Mouse (Mus musculus): Measurements from ENCODE around the gene Art2b. TPM values are rescaled to one million over a fixed set of nuclear protein-coding genes. Genes with fewer than 3 reads are reported as not detected.

Gene Art2b
- total RNA-seq, 1 experiment = not detected

Other genes starting within 250 kb of the Art2b start
- gene Arap1, start 237.5 kb downstream of the Art2b start, total RNA-seq (2012; rRNA removed) = 32.1 and 32.2 TPM in 2 replicates
- gene Gm45837, start 174.7 kb downstream of the Art2b start, total RNA-seq (2012; rRNA removed) = not detected in 2 replicates
- 6.2 and 12.4 TPM in 2 replicates for gene Pde2a, start 163.9 kb downstream of the Art2b start, total RNA-seq (2012; rRNA removed)
- gene Clpb, start 78.0 kb upstream of the Art2b start, total RNA-seq (2012; rRNA removed) = 197 and 338 TPM in 2 replicates
- 1.1 and 1.3 TPM in 2 replicates for gene Phox2a, start 232.7 kb upstream of the Art2b start, total RNA-seq (2012; rRNA removed)